12 mouse cellular contexts compared by ENCODE assay signal in genomic region chr7:126277536-126278295, GRCm38 (mm10). TPM values are rescaled to one million over a fixed set of nuclear protein-coding genes. Genes with fewer than 3 reads are reported as not detected.
A peak's percentile ranks its signal among the peaks of the same experiment; 100 is the strongest.
DNase-seq lines count a peak whose midpoint lies in the region; ATAC-seq lines count a peak whose summit lies in the region.
"Had no signal": no experiment of that assay in that cellular context is flagged by ENCODE, and none has a peak within 500 bp of the region (broad histone marks: within the 10 kb centered on the region; RNA-seq: fewer than 3 reads in every experiment).

No protein-coding gene starts in this region.

- H3K4me2 ChIP-seq in neural tube, embryonic 11.5 days (ENCODE audit: low read depth), result peak overlapping the region; percentile 26; the same call in 1 of the 2 replicates
- peak overlapping the region; percentile 90 for H3K4me2 ChIP-seq in neural tube, embryonic 15.5 days

- H3K9me3 ChIP-seq in neural tube, embryonic 11.5 days (ENCODE audit: control insufficient read depth, low read length), result no peaks in the 10 kb centered on the region
- no peaks in the 10 kb centered on the region for H3K9me3 ChIP-seq in hindbrain, embryonic 10.5 days
- no peaks in the 10 kb centered on the region for H3K9me3 ChIP-seq in neural tube, embryonic 15.5 days (replicated peaks)
- H3K9me3 ChIP-seq: G1E; megakaryocyte, embryonic 14.5 days had no signal

- no peak overlapping the region for H3K27ac ChIP-seq in neural tube, embryonic 11.5 days (ENCODE audit: low read depth, low read length)
- peak overlapping the region; percentile 23; the same call in 1 of the 2 replicates for H3K27ac ChIP-seq in hindbrain, embryonic 10.5 days
- no peak overlapping the region; the same call in 1 of the 2 replicates for H3K27ac ChIP-seq in neural tube, embryonic 15.5 days (replicated peaks)

- H3K4me1 ChIP-seq in neural tube, embryonic 11.5 days (ENCODE audit: control insufficient read depth, insufficient read depth, low read length), result peaks cover 54% of the 10 kb centered on the region
- H3K4me1 ChIP-seq in hindbrain, embryonic 10.5 days (replicated peaks), result peaks cover 77% of the 10 kb centered on the region
- H3K4me1 ChIP-seq in neural tube, embryonic 15.5 days, result peaks cover 88% of the 10 kb centered on the region

- DNase-seq in neural tube, embryonic 11.5 days (ENCODE audit: low spot score), result no peak
- DNase-seq in neural tube, embryonic 10.5 days (ENCODE audit: extremely low spot score, low spot score), result no peak
- DNase-seq in hindbrain, embryonic 10.5 days (ENCODE audit: low spot score), result no peak
- DNase-seq in kidney, postnatal 14 days, result peak; percentile 42
- no peak for DNase-seq in urinary bladder, postnatal 36 days (ENCODE audit: low spot score in 2 of 2)
- no peak for DNase-seq in left cerebral cortex, adult 8-10 months (ENCODE audit: low spot score in 2 of 2)
- DNase-seq in lung, postnatal 36 days, result no peak
- DNase-seq: right cerebral cortex, adult 18-20 months had no signal

- no peak overlapping the region for H3K4me3 ChIP-seq in neural tube, embryonic 11.5 days (ENCODE audit: low read depth, low read length)
- H3K4me3 ChIP-seq in hindbrain, embryonic 10.5 days, result peak overlapping the region; percentile 30
- peak overlapping the region; percentile 95 for H3K4me3 ChIP-seq in neural tube, embryonic 15.5 days (replicated peaks)
- H3K4me3 ChIP-seq: erythroblast, embryonic 14.5 days; megakaryocyte, embryonic 14.5 days had no signal

- peaks cover 18% of the 10 kb centered on the region for H3K36me3 ChIP-seq in neural tube, embryonic 11.5 days (ENCODE audit: control insufficient read depth, insufficient read depth, low read length)
- H3K36me3 ChIP-seq in hindbrain, embryonic 10.5 days, result peaks cover 86% of the 10 kb centered on the region
- H3K36me3 ChIP-seq in neural tube, embryonic 15.5 days, result peaks cover 31% of the 10 kb centered on the region; the same call in 1 of the 2 replicates
- H3K36me3 ChIP-seq: G1E had no signal

- ATAC-seq in neural tube, embryonic 11.5 days (ENCODE audit: insufficient read depth, low FRiP score, low TSS enrichment), result no peak
- ATAC-seq in neural tube, embryonic 15.5 days (ENCODE audit: low FRiP score), result no peak

- WGBS in neural tube, embryonic 11.5 days, result 63% methylated on average over 22 of the region's 22 CpGs
- WGBS in hindbrain, embryonic 10.5 days, result 57% methylated on average over 22 of the region's 22 CpGs
- 47% methylated on average over 22 of the region's 22 CpGs for WGBS in neural tube, embryonic 15.5 days

- H3K27me3 ChIP-seq in neural tube, embryonic 11.5 days (ENCODE audit: control insufficient read depth, insufficient read depth, low read length), result no peaks in the 10 kb centered on the region
- no peaks in the 10 kb centered on the region for H3K27me3 ChIP-seq in hindbrain, embryonic 10.5 days (ENCODE audit: insufficient read depth, poor library complexity, severe bottlenecking)
- no peaks in the 10 kb centered on the region for H3K27me3 ChIP-seq in neural tube, embryonic 15.5 days (replicated peaks)

- H3K9ac ChIP-seq in neural tube, embryonic 11.5 days (ENCODE audit: low read length), result peak overlapping the region; percentile 22
- H3K9ac ChIP-seq in neural tube, embryonic 15.5 days (replicated peaks), result peak overlapping the region; percentile 99; the same call in 1 of the 2 replicates

RNA-seq across cellular contexts. Expression of gene Sbk1, which starts 5.3 kb away (rescaled TPM):
- 206 and 227 TPM in 2 replicates for polyA plus RNA-seq in neural tube, embryonic 11.5 days (2014; fragmentation: Nextera tagmentation; extraction: Ambion mirVana)
- 100 and 180 TPM in 2 replicates for polyA plus RNA-seq in hindbrain, embryonic 10.5 days (2016; fragmentation: Nextera tagmentation; extraction: Ambion mirVana)
- 143 and 182 TPM in 2 replicates for polyA plus RNA-seq in neural tube, embryonic 15.5 days (2015; fragmentation: Nextera tagmentation; extraction: Ambion mirVana)
- total RNA-seq in left cerebral cortex, adult 8-10 months (2022), result 10 to 100 TPM; 50.0 to 62.1 (median 56.5) TPM
